Mouse (Mus musculus) testis, adult 2 months (tissue): ENCODE measurements around the gene 1600012H06Rik. TPM values are rescaled to one million over a fixed set of nuclear protein-coding genes. Genes with fewer than 3 reads are reported as not detected.
"Not testable (repeated sequence)": the region's sequence is repeated elsewhere in the genome, so short reads cannot be mapped to it uniquely, and the experiment has no call there.

Experiments used
- H3K27ac ChIP-seq: fragments of 200-500 bp; 2 replicates; pipeline ENCODE4 v1.5.1; 2012; ENCODE audit warnings: low read depth, low read length; ENCODE audit not compliant: control insufficient read depth, insufficient read depth
- H3K27me3 ChIP-seq: fragments of 200-500 bp; 2 replicates; pipeline ENCODE4 v1.6.1; 2012; ENCODE audit warnings: mild to moderate bottlenecking, low read length, moderate library complexity; ENCODE audit not compliant: control insufficient read depth, insufficient read depth
- H3K36me3 ChIP-seq: fragments of 200-500 bp; 2 replicates; pipeline ENCODE4 v1.6.1; 2012; ENCODE audit warnings: mild to moderate bottlenecking, low read length; ENCODE audit not compliant: control insufficient read depth, insufficient read depth
- H3K4me1 ChIP-seq: fragments of 200-500 bp; 2 replicates; pipeline ENCODE4 v1.6.1; 2012; ENCODE audit warnings: low read length; ENCODE audit not compliant: control insufficient read depth, insufficient read depth
- H3K4me3 ChIP-seq: fragments of 200-500 bp; 2 replicates; pipeline ENCODE4 v1.5.1; 2012; ENCODE audit warnings: low read depth, mild to moderate bottlenecking, low read length, moderate library complexity, mixed read lengths; ENCODE audit not compliant: control insufficient read depth
- polyA plus RNA-seq: library from polyadenylated mRNA; depleted of rRNA; stranded (reverse); fragments of >200 nt; gene quantifications from 2 replicates; pipeline ENCODE4 v1.2.3, GENCODE M21; 2012; rRNA removed

1600012H06Rik gene
- polyA plus RNA-seq, 1 experiment = 13.8 TPM

DNA sequence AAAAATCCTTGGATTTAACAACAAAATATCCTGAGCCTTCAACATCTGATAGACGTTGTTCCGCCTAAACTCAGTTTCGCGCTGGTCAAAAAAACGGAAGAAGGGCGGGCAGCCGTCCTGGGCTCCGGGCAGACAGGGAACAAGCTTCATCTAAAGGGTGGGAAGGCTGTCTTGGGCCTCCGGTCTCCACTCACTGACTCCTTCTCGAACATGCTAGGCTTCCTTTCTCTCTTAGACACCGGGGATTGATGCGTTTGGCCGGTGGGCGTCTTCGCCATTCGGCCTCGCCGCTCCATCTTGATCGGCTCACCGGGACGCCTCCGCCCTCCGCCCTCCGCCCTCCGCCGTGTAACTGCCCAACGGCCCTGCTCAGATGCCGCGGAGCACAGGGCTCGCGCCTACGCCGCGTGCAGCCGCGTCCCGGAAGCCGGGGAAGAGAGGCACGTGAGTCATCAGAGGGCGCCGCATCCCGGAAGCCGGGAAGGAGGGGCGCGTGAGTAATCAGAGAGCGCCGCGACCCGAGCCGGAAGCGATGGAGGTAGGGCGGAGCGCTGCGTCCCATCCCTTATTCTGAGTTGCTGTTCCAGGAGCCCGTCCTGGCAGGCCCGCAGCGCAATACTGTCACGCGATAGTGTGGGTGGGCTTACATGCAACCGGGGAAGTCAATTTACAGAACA lies 35.5 kb downstream of the 1600012H06Rik start, which contains the start of the genes 9030025P20Rik and Gm3417:
Gene 9030025P20Rik (plus strand): TSS at position 107 of the 677 bp plus-strand sequence.
Gene Gm3417 (minus strand): TSS at position 429 of the 677 bp plus-strand sequence.
- H3K36me3 ChIP-seq, H3K4me1 ChIP-seq, H3K4me3 ChIP-seq, H3K27me3 ChIP-seq, H3K27ac ChIP-seq: not testable (repeated sequence)

DNA sequence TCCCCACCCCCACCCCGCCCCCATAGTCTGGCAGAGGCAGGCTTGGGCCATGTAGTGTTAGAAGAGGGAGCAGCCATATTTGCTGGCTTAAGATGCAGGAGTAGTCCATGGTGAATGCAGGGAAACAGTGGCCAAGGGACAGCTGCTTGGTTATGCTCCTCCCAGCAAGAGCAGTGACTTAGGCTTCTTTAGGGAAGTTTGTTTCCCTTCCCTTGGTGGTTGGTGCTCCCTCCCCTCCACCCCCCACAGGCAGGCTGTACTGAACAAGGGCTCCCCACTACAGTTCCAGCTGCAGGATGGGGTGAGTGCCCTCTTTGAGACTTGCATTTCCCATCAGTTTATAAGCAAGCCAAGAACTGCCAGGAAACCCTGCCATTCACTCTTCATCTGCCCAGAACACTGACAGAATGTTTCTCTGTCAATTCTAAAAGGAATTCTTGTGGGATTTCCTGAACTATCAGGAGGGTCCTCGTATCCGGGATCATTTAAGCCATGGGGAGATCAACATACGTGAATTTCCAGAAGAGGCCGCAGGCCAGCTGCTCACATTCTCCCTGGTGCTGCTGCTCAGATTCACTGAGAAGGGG lies 47.2 kb downstream of the 1600012H06Rik start:
- H3K27ac ChIP-seq, H3K4me3 ChIP-seq, H3K27me3 ChIP-seq, H3K36me3 ChIP-seq, H3K4me1 ChIP-seq: not testable (repeated sequence)

DNA sequence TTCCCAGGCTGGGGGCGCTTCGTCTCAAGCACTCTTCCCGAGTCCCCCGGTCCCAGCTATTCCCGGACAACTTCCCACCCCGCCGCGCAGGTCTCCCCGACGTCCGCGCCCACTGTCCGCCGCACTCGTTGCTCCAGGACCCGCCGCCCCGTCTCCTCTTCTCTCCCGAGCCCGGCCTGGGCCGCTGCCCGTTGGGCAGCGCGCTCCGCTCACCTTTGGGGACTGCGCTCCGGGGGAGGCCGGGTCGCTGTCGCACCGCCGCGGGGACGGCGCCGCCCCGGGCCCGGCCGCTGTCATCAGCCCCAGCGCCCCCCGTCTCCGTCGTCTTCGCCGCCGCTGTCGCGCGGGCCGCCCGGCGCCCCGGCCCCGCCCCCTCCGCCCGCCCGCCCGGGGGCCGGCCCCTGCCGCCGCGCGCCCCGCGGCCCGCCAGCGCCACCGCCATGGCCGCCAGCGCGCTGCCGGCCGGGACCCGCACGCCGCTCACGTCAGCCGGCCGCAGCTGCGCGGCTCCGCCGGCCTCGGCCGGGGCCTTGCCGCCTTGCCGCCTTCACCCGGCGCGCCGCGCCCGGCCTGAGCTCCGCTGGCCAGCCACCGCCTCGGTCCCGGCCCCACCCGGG lies 49.6 kb downstream of the 1600012H06Rik start:
- not testable (repeated sequence) for H3K36me3 ChIP-seq, H3K4me3 ChIP-seq, H3K27ac ChIP-seq, H3K27me3 ChIP-seq, H3K4me1 ChIP-seq

DNA sequence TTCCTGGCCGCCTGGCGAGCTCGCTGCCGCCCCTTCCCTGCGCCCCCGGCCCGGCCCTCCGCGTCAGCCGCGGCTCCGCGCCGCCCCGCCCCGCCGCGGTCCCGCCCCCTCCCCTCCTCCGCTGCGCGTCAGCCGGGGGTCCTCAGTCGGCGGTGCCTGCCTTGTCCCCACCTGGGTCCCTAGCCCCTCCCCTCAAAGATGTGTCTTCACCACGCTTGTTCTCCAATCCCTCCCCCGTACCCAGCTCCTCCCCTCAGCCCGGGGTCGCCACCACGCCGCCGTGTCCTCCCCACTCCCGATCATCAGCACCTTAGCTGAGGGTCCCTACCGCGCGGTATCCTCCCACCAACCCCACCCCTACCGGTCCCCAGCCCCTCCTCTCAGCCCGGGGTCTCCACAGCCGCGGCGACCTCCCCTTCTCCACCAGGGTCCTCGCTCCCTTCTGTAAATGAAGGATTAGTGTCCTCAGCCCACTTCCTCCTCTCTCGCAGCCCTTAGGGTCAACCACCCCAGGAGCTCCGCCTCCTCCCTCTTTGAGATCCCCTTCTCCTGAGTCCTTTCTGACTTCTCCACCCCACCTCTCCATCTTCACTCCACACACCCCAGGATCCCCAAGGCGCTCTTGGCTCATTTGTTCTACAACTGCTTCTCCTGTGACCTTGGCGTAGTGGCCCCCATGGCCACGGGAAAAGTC lies 50.3 kb downstream of the 1600012H06Rik start:
- not testable (repeated sequence) for H3K4me1 ChIP-seq, H3K27me3 ChIP-seq, H3K36me3 ChIP-seq, H3K4me3 ChIP-seq, H3K27ac ChIP-seq

DNA sequence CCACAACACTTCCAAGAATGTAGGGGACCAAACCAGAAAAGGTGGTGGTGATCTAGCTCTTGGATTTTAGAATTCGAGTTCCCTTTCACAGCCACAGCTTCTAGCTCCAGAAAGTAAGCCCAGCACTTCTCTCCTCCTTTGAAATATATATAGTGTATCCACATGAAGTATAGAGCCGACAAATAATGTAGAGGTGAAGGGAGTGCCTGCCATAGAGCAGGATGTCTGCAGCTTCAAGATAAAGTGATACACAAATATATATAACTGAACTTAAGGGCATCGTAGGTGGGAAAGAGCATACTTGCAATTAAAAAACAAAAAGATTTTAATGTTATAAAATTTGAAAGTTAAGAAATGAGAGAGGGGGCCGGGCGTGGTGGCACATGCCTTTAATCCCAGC lies 51.2 kb downstream of the 1600012H06Rik start:
- H3K4me1 ChIP-seq, H3K27me3 ChIP-seq, H3K27ac ChIP-seq, H3K36me3 ChIP-seq, H3K4me3 ChIP-seq: not testable (repeated sequence)

DNA sequence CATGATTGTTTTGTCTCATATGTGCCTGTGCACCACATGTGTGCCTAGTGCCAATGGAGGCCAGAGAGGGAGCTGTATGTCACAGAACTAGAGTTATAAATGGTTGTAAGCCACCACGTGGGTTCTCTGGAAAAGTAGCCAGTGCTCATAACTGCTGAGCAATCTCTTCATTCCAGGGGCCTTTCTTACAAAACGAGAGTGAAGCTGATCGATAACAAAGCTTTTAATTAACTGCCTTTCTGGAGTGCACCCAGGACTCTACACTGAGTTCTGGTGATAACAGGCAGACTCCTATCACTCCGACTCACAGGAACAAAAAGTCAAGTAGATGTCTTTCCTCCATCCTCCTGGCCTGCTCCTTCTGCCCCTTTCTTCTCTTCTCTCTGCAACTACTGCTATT lies 57.1 kb downstream of the 1600012H06Rik start:
- not testable (repeated sequence) for H3K27me3 ChIP-seq, H3K4me1 ChIP-seq, H3K27ac ChIP-seq, H3K36me3 ChIP-seq, H3K4me3 ChIP-seq

DNA sequence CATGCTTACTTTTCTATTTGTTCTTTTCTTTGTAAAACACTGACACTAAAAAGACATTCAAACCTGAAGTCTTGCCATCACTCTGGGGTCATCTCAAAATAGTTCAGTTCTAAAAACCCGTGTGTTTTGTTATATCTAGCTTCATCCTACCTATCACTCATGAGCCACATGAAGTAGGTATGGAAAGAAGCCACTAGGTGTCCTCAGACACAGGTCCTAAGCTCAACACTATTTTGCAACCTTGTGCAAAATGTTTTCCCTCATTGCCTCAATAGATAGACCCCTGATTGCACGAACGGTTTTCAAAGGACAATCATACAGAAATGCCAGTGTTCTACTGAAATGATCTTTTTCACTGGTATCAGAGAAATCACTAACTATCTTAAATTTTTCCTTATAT lies 66.1 kb downstream of the 1600012H06Rik start:
- H3K4me3 ChIP-seq, H3K4me1 ChIP-seq, H3K27me3 ChIP-seq: not testable (repeated sequence)

More for the DNA sequence above, 66.1 kb downstream of the 1600012H06Rik start:
- not testable (repeated sequence) for H3K27ac ChIP-seq, H3K36me3 ChIP-seq

Other genes starting within 250 kb of the 1600012H06Rik start
- gene Thbs2, start 248.9 kb upstream of the 1600012H06Rik start, polyA plus RNA-seq = 0.51 and 0.69 TPM in 2 replicates
- 51.5 and 60.1 TPM in 2 replicates for gene Wdr27, start within 50 bp of the 1600012H06Rik start, polyA plus RNA-seq
- 81.8 and 101 TPM in 2 replicates for gene Phf10, start 18.1 kb downstream of the 1600012H06Rik start, polyA plus RNA-seq
- gene 9030025P20Rik, start 35.3 kb downstream of the 1600012H06Rik start, polyA plus RNA-seq = 11.3 and 12.6 TPM in 2 replicates
- gene Gm3417, start 35.6 kb downstream of the 1600012H06Rik start, polyA plus RNA-seq = 680 and 803 TPM in 2 replicates
- gene Gm3435, start 67.0 kb downstream of the 1600012H06Rik start, polyA plus RNA-seq = 5.1 and 5.4 TPM in 2 replicates
- 51.0 and 54.6 TPM in 2 replicates for gene Ermard, start 98.0 kb downstream of the 1600012H06Rik start, polyA plus RNA-seq
- 525 and 777 TPM in 2 replicates for gene Tcte3, start 98.3 kb downstream of the 1600012H06Rik start, polyA plus RNA-seq
- 324 and 366 TPM in 2 replicates for gene Gm3448, start 98.4 kb downstream of the 1600012H06Rik start, polyA plus RNA-seq